Mouse (Mus musculus): ENCODE results near the gene Trim63. TPM values are rescaled to one million over a fixed set of nuclear protein-coding genes. Genes with fewer than 3 reads are reported as not detected.

Trim63 gene
- total RNA-seq, 2 experiments from 2014 or later = 195 to 199 TPM

- DNase-seq = no peak
These were observed 55.8 kb downstream of the Trim63 start for GRCm38 (mm10) chr4:134370649-134371221.

GRCm38 (mm10) chr4:134371316-134371855 is 56.5 kb downstream of the Trim63 start:
- peak in 1 of 2 experiments; percentile 33 for DNase-seq

- peak; percentile 84 to 85 for DNase-seq
These were observed 57.4 kb downstream of the Trim63 start for GRCm38 (mm10) chr4:134372294-134372747.

- DNase-seq = no peak
These were observed 58.4 kb downstream of the Trim63 start for GRCm38 (mm10) chr4:134373295-134373694.

- no peak for DNase-seq
These were observed 59.4 kb downstream of the Trim63 start for GRCm38 (mm10) chr4:134374306-134374705.

- DNase-seq = no peak
These were observed 63.2 kb downstream of the Trim63 start for GRCm38 (mm10) chr4:134378089-134378615.

Other genes starting within 250 kb of the Trim63 start
- 10 to 100 TPM in 1 of 2 experiments, 1 to 10 TPM in 1; 5.8 to 20.9 TPM for gene Cd52, start 220.0 kb upstream of the Trim63 start, total RNA-seq (2021)
- gene Ubxn11, start 212.6 kb upstream of the Trim63 start, total RNA-seq (2021) = 1 to 10 TPM; 2.0 to 2.4 TPM
- gene Sh3bgrl3, start 186.3 kb upstream of the Trim63 start, total RNA-seq (2021) = 10 to 100 TPM; 34.0 to 42.8 TPM
- gene Cep85, start 128.0 kb upstream of the Trim63 start, total RNA-seq (2021) = 10 to 100 TPM; 40.4 to 41.9 TPM
- gene Gm7534, start 112.1 kb upstream of the Trim63 start, total RNA-seq (2021) = not detected
- not detected for gene Catsper4, start 87.7 kb upstream of the Trim63 start, total RNA-seq (2021)
- gene Cnksr1, start 76.7 kb upstream of the Trim63 start, total RNA-seq (2021) = 1 to 10 TPM; 3.9 to 6.3 TPM
- gene E130218I03Rik, start 71.5 kb upstream of the Trim63 start, total RNA-seq (2021) = not detected
- gene Zfp593, start 69.5 kb upstream of the Trim63 start, total RNA-seq (2021) = 1 to 10 TPM; 3.3 to 3.6 TPM
- gene Gm30191, start 68.2 kb upstream of the Trim63 start, total RNA-seq (2021) = not detected
- gene Grrp1, start 61.0 kb upstream of the Trim63 start, total RNA-seq (2021) = 1 to 10 TPM; 5.1 to 6.3 TPM
- 1 to 10 TPM; 4.8 to 8.0 TPM for gene Pdik1l, start 27.2 kb upstream of the Trim63 start, total RNA-seq (2021)
- under 1 TPM; 0.30 to 0.72 TPM for gene Slc30a2, start 28.1 kb downstream of the Trim63 start, total RNA-seq (2021)
- gene Extl1, start 68.7 kb downstream of the Trim63 start, total RNA-seq (2021) = 10 to 100 TPM; 19.7 to 19.8 TPM
- gene Pafah2, start 81.2 kb downstream of the Trim63 start, total RNA-seq (2021) = 1 to 10 TPM; 6.1 to 7.9 TPM
- gene Stmn1, start 153.2 kb downstream of the Trim63 start, total RNA-seq (2021) = 10 to 100 TPM; 21.3 to 24.5 TPM
- 10 to 100 TPM; 15.5 to 15.7 TPM for gene Paqr7, start 181.6 kb downstream of the Trim63 start, total RNA-seq (2021)
- under 1 TPM in 1 of 2 experiments, not detected in 1; 0.36 TPM for gene Aunip, start 195.9 kb downstream of the Trim63 start, total RNA-seq (2021)
- 100 to 1,000 TPM; 184 to 217 TPM for gene Mtfr1l, start 220.3 kb downstream of the Trim63 start, total RNA-seq (2021)
- 10 to 100 TPM; 16.8 to 17.0 TPM for gene Selenon, start 237.0 kb downstream of the Trim63 start, total RNA-seq (2021)

All from heart, adult 18-20 months (tissue).